ENCODE assay signal across 14 mouse cellular contexts in the genomic region with DNA sequence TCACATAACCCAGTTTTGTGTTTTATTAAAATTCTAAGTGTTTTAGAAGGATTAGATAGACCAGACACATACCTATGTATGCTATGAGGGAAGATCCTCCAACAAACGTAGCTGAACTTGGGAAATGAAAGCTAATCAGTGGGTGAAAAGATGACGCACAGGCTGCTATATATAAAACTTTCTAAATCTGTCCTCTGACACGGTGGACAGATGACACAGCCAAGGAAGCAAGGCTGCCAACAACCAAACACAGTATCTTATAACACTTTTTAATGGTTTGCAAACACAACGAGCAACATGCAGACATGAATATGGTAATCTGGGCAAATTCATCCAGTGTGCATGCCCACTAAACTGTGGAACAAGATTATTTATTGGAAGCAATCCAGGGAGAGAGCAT. TPM values are rescaled to one million over a fixed set of nuclear protein-coding genes. Genes with fewer than 3 reads are reported as not detected.
DNase-seq lines count a peak whose midpoint lies in the region; ATAC-seq lines count a peak whose summit lies in the region.
"Had no signal": no experiment of that assay in that cellular context is flagged by ENCODE, and none has a peak within 500 bp of the region (broad histone marks: within the 10 kb centered on the region; RNA-seq: fewer than 3 reads in every experiment).

A gene (minus strand): TSS at position 160 of the 400 bp plus-strand sequence.

- 37% methylated on average over 4 of the region's 4 CpGs for WGBS in heart, embryonic 12.5 days

- H3K4me2 ChIP-seq in heart, embryonic 12.5 days, result peak within 1 kb of the TSS; percentile 7; the same call in 1 of the 2 replicates
- H3K4me2 ChIP-seq: neural tube, embryonic 12.5 days had no signal

- no peak within 1 kb of the TSS for H3K27ac ChIP-seq in heart, embryonic 12.5 days (ENCODE audit: poor library complexity, severe bottlenecking)
- H3K27ac ChIP-seq: neural tube, embryonic 12.5 days; stomach, postnatal 0 days had no signal

- no peak within 1 kb of the TSS for H3K4me3 ChIP-seq in heart, embryonic 12.5 days
- H3K4me3 ChIP-seq: neural tube, embryonic 12.5 days had no signal

- no peaks in the 10 kb centered on the region for H3K27me3 ChIP-seq in heart, embryonic 12.5 days (replicated peaks)
- H3K27me3 ChIP-seq: neural tube, embryonic 12.5 days had no signal

- no peaks in the 10 kb centered on the region for H3K36me3 ChIP-seq in heart, embryonic 12.5 days
- H3K36me3 ChIP-seq: G1E; neural tube, embryonic 12.5 days had no signal

- no peak for ATAC-seq in heart, embryonic 12.5 days (ENCODE audit: insufficient number of reproducible peaks, low FRiP score)
- ATAC-seq: intestine, embryonic 16.5 days had no signal

- DNase-seq in cerebellum, adult 11 months, result peak; percentile 30
- no peak for DNase-seq in cerebellum, postnatal 4 days (ENCODE audit: low spot score in 2 of 2)
- peak; percentile 25 for DNase-seq in right cerebral cortex, adult 18-20 months
- no peak for DNase-seq in right cerebral cortex, postnatal 14 days
- peak; percentile 82 for DNase-seq in skeletal muscle tissue, adult 2 months (ENCODE audit: low read depth, low spot score)
- no peak for DNase-seq in lung, postnatal 4 days
- DNase-seq in MN1 (ENCODE audit: low spot score), result no peak
- DNase-seq: lung, adult 18-20 months had no signal

- H3K4me1 ChIP-seq in heart, embryonic 12.5 days (replicated peaks), result 0 out of 2 replicates have a peak, but pooled peaks cover 2% of the 10 kb centered on the region
- H3K4me1 ChIP-seq: neural tube, embryonic 12.5 days had no signal

- no peak within 1 kb of the TSS for H3K9ac ChIP-seq in heart, embryonic 12.5 days
- H3K9ac ChIP-seq: neural tube, embryonic 12.5 days had no signal

- no peaks in the 10 kb centered on the region for H3K9me3 ChIP-seq in heart, embryonic 12.5 days (replicated peaks)
- H3K9me3 ChIP-seq: G1E; neural tube, embryonic 12.5 days had no signal

RNA-seq across cellular contexts. Expression of the gene that starts here (rescaled TPM):
- 6.1 and 6.9 TPM in 2 replicates for polyA plus RNA-seq in heart, embryonic 12.5 days (2016; fragmentation: Nextera tagmentation; extraction: Ambion mirVana)
- polyA plus RNA-seq: G1E; intestine, embryonic 16.5 days; limb, embryonic 11.5 days had no signal

Comparison
In these comparisons a context has a peak if more than half of its experiments do, and no peak if none do; other contexts are left out.
1. DNase-seq: peak in cerebellum, adult 11 months (single experiment), right cerebral cortex, adult 18-20 months (single experiment) and skeletal muscle tissue, adult 2 months (single experiment); none in cerebellum, postnatal 4 days (0 of 2), right cerebral cortex, postnatal 14 days (single experiment), lung, postnatal 4 days (0 of 2) and MN1 (single experiment).